Mouse (Mus musculus) midbrain, embryonic 13.5 days (tissue): Measurements from ENCODE around the gene Ecpas. TPM values are rescaled to one million over a fixed set of nuclear protein-coding genes. Genes with fewer than 3 reads are reported as not detected.

Experiments used
- ATAC-seq: fragments of 200-750 bp; cut with Nextera tagmentation; 2 replicates; pipeline ENCODE4 v1.8.0; 2017; ENCODE audit warnings: mild to moderate bottlenecking, moderate TSS enrichment, moderate library complexity
- H3K27ac ChIP-seq: fragments of 300-500 bp; sonication (generic); 2 replicates; pipeline ENCODE4 v1.5.1; 2015; ENCODE audit warnings: inconsistent platforms, mild to moderate bottlenecking, moderate library complexity
- H3K27me3 ChIP-seq: fragments of 300-500 bp; sonication (generic); 2 replicates; pipeline ENCODE4 v1.6.1; 2015; ENCODE audit warnings: mild to moderate bottlenecking, inconsistent platforms
- H3K36me3 ChIP-seq: fragments of 300-500 bp; sonication (generic); 2 replicates; pipeline ENCODE4 v1.6.1; 2015; ENCODE audit warnings: mild to moderate bottlenecking, inconsistent platforms
- H3K4me1 ChIP-seq: fragments of 300-500 bp; sonication (generic); replicated peaks from 2 replicates; pipeline ENCODE4 v1.6.1; 2015; ENCODE audit warnings: inconsistent platforms
- H3K4me2 ChIP-seq: fragments of 300-500 bp; sonication (generic); replicated peaks from 2 replicates; pipeline ENCODE4 v1.6.1; 2015; ENCODE audit warnings: moderate library complexity, mild to moderate bottlenecking, inconsistent platforms
- H3K4me3 ChIP-seq: fragments of 300-500 bp; sonication (generic); replicated peaks from 2 replicates; pipeline ENCODE4 v1.5.1; 2015; ENCODE audit warnings: mild to moderate bottlenecking, inconsistent platforms
- H3K9ac ChIP-seq: fragments of 300-500 bp; sonication (generic); replicated peaks from 2 replicates; pipeline ENCODE4 v1.6.1; 2015; ENCODE audit warnings: mild to moderate bottlenecking, inconsistent platforms
- H3K9me3 ChIP-seq: fragments of 300-500 bp; sonication (generic); 2 replicates; pipeline ENCODE4 v1.6.1; 2016; ENCODE audit warnings: mild to moderate bottlenecking, inconsistent platforms
- WGBS: fragments of 180-500 bp; shearing (Covaris S2); methylation state at CpG from one replicate; pipeline ENCODE4 v1.1.7; 2015; 5-methylcytosine and 5-hydroxymethylcytosine counted together
- polyA plus RNA-seq: library from polyadenylated mRNA; unstranded; fragments of >200 nt; fragmentation: Nextera tagmentation; extraction: Ambion mirVana; gene quantifications from 2 replicates; pipeline ENCODE4 v1.2.1, GENCODE M21; 2015

Gene Ecpas
- polyA plus RNA-seq, 1 experiment from 2014 or later, result 32.0 TPM

- Histone ChIP-seq H3K27me3 (no peaks in the 10 kb centered on the region), H3K9me3 (no peaks in the 10 kb centered on the region), H3K27ac (no peak overlapping the region), H3K36me3 (no peaks in the 10 kb centered on the region), H3K4me2 (no peak overlapping the region), H3K4me1 (peaks cover 9% of the 10 kb centered on the region), H3K4me3 (no peak overlapping the region), H3K9ac (no peak overlapping the region)
- WGBS, result 96% methylated on average over 1 of the region's 1 CpGs
- no peak for ATAC-seq
Observed at GRCm38 (mm10) chr4:58907453-58907852, 5.1 kb downstream of the Ecpas start.

DNA sequence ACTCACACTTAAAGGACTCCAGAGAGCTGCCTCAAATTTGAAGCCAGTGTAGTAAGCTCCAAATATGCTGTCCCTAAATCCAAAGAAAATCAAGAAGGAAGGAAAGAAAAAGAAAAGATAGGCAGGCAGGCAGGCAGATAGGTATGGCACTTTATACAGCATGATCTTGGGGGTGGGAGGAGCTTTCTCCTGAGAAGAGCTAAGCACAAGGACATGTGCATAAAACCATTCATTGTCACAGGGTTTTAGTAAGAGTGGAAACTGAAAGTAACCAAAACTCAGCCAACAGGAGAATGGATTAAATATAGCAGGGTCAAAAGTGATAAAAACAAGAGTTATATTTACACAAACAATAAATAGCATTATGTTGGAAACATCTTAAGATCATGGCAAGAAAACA lies 14.2 kb downstream of the Ecpas start:
- ATAC-seq, result no peak
- Histone ChIP-seq H3K4me3 (no peak overlapping the region), H3K4me2 (no peak overlapping the region), H3K9me3 (no peaks in the 10 kb centered on the region), H3K9ac (no peak overlapping the region), H3K27me3 (no peaks in the 10 kb centered on the region), H3K36me3 (no peaks in the 10 kb centered on the region), H3K27ac (no peak overlapping the region), H3K4me1 (no peaks in the 10 kb centered on the region; the same call in 1 of the 2 replicates)

GRCm38 (mm10) chr4:58897436-58897835 lies 15.1 kb downstream of the Ecpas start:
- H3K4me1 ChIP-seq, result no peaks in the 10 kb centered on the region
- no peak overlapping the region for H3K4me3 ChIP-seq
- no peak for ATAC-seq
- no peaks in the 10 kb centered on the region for H3K27me3 ChIP-seq
- no peak overlapping the region for H3K27ac ChIP-seq
- H3K9ac ChIP-seq, result no peak overlapping the region
- no peak overlapping the region for H3K4me2 ChIP-seq
- H3K36me3 ChIP-seq, result no peaks in the 10 kb centered on the region
- no peaks in the 10 kb centered on the region for H3K9me3 ChIP-seq
- 74% methylated on average over 4 of the region's 4 CpGs for WGBS

GRCm38 (mm10) chr4:58894399-58894798 lies 18.1 kb downstream of the Ecpas start:
- 86% methylated on average over 7 of the region's 7 CpGs for WGBS
- no peak overlapping the region for H3K9ac ChIP-seq
- H3K27me3 ChIP-seq, result no peaks in the 10 kb centered on the region

DNA sequence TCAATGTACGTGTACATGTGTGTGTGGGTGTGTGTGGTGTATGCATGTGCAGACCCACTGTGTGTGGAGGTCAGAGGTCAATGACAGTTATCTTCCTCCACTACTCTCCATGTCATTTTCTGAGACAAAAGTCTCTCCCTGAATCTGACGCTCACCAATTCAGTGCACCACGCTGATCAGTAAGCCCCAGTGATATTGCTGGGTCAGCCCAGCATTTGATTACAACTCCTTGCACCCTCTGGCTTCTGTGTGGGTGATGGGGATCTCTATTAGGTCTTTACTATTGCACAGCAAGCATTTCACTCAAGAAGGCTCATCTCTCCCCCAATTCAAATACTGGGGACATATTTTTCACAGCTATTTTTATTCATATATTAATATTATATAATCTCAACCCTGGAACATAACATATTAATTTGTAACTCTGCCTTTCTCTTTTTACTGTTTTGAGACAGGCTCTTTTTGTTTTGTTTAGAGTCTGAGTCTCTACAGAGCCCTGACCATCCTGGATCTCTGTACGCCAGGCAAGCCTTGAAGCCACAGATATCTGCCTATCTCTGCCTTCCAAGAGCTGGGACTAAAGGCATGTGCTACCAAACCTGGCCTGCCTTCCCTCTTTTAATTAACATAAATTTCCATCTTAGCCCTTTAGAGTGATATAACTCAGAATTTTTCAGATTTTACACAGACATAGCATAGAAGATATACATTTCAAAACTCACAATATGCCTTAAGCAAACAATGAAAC lies 22.3 kb downstream of the Ecpas start:
- Histone ChIP-seq H3K4me2 (no peak overlapping the region), H3K27ac (no peak overlapping the region), H3K4me3 (no peak overlapping the region), H3K27me3 (no peaks in the 10 kb centered on the region), H3K4me1 (no peaks in the 10 kb centered on the region), H3K9ac (no peak overlapping the region), H3K9me3 (no peaks in the 10 kb centered on the region), H3K36me3 (no peaks in the 10 kb centered on the region)
- no peak for ATAC-seq
- WGBS, result 89% methylated on average over 4 of the region's 4 CpGs

More at GRCm38 (mm10) chr4:58894399-58894798, 18.1 kb downstream of the Ecpas start:
- Histone ChIP-seq H3K4me2 (no peak overlapping the region), H3K4me3 (no peak overlapping the region), H3K4me1 (no peaks in the 10 kb centered on the region), H3K9me3 (no peaks in the 10 kb centered on the region), H3K27ac (no peak overlapping the region), H3K36me3 (no peaks in the 10 kb centered on the region)
- ATAC-seq, result no peak

- Histone ChIP-seq H3K27ac (no peak overlapping the region), H3K27me3 (no peaks in the 10 kb centered on the region), H3K4me2 (no peak overlapping the region), H3K36me3 (no peaks in the 10 kb centered on the region), H3K9me3 (no peaks in the 10 kb centered on the region), H3K4me1 (no peaks in the 10 kb centered on the region), H3K4me3 (no peak overlapping the region), H3K9ac (no peak overlapping the region)
- no peak for ATAC-seq
- whole genome bisulfite sequencing, result 94% methylated on average over 1 of the region's 1 CpGs
Observed at GRCm38 (mm10) chr4:58888568-58888967, 24.0 kb downstream of the Ecpas start.

DNA sequence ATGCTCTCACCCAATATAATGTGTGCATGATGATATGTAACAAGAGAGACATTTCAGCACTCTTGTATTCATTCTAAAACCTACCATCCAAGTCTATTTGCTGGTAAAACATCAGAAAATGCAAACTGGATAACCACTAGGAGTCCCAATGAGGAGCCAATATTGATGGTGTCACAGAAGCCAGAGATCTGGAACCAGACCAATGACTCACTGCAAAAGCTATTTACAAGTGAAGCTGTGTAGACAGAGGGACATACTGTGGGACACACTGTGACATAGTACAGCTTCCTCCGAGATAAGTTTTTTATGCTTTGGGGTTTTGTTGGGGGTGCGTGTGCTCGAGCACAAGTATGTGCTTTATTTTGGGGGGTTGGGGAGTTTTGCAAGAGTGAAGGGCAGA lies 24.9 kb downstream of the Ecpas start:
- H3K27me3 ChIP-seq, result no peaks in the 10 kb centered on the region
- no peak for ATAC-seq
- no peak overlapping the region for H3K9ac ChIP-seq
- no peak overlapping the region for H3K4me3 ChIP-seq
- H3K36me3 ChIP-seq, result no peaks in the 10 kb centered on the region
- H3K4me1 ChIP-seq, result no peaks in the 10 kb centered on the region
- no peaks in the 10 kb centered on the region for H3K9me3 ChIP-seq
- no peak overlapping the region for H3K27ac ChIP-seq
- H3K4me2 ChIP-seq, result no peak overlapping the region
- WGBS, result 95% methylated on average over 3 of the region's 3 CpGs

GRCm38 (mm10) chr4:58886778-58887177 lies 25.8 kb downstream of the Ecpas start:
- Histone ChIP-seq H3K9ac (no peak overlapping the region), H3K36me3 (0 out of 2 replicates have a peak, but pooled peaks cover 1% of the 10 kb centered on the region), H3K4me2 (no peak overlapping the region), H3K27me3 (no peaks in the 10 kb centered on the region), H3K4me3 (no peak overlapping the region), H3K4me1 (no peaks in the 10 kb centered on the region), H3K27ac (no peak overlapping the region), H3K9me3 (no peaks in the 10 kb centered on the region)
- ATAC-seq, result no peak
- 91% methylated on average over 3 of the region's 3 CpGs for WGBS

GRCm38 (mm10) chr4:58885341-58885740 lies 27.2 kb downstream of the Ecpas start:
- no peak for ATAC-seq
- 94% methylated on average over 5 of the region's 5 CpGs for WGBS
- no peak overlapping the region for H3K4me3 ChIP-seq

DNA sequence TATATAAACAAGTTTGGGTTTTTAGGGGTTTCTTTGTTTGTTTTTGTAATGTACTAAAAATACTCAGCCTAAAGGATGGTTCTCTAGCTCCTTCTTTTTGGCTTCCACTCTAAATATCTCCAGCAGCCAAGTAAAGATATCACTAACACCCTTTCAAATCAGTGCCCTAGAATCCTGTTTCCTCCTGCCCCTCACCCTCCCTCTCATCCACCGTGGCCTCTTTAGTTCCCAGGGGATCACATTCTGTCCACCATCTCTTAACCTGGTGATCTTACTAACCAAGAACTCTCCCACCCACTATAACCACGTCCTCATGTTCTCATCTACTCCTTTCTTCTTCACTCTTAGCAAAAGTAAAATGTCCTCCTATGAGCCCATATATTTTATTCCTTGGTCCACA lies 28.7 kb downstream of the Ecpas start:
- no peaks in the 10 kb centered on the region for H3K9me3 ChIP-seq
- H3K27ac ChIP-seq, result no peak overlapping the region
- no peaks in the 10 kb centered on the region for H3K27me3 ChIP-seq
- H3K4me2 ChIP-seq, result no peak overlapping the region
- no peak for ATAC-seq
- 0 out of 2 replicates have a peak, but pooled peaks cover 3% of the 10 kb centered on the region for H3K36me3 ChIP-seq
- no peak overlapping the region for H3K9ac ChIP-seq
- no peaks in the 10 kb centered on the region for H3K4me1 ChIP-seq
- 79% methylated on average over 2 of the region's 2 CpGs for WGBS
- no peak overlapping the region for H3K4me3 ChIP-seq

More at GRCm38 (mm10) chr4:58885341-58885740, 27.2 kb downstream of the Ecpas start:
- Histone ChIP-seq H3K27ac (no peak overlapping the region), H3K4me1 (no peaks in the 10 kb centered on the region), H3K27me3 (no peaks in the 10 kb centered on the region), H3K36me3 (0 out of 2 replicates have a peak, but pooled peaks cover 3% of the 10 kb centered on the region), H3K9me3 (no peaks in the 10 kb centered on the region), H3K9ac (no peak overlapping the region), H3K4me2 (no peak overlapping the region)

DNA sequence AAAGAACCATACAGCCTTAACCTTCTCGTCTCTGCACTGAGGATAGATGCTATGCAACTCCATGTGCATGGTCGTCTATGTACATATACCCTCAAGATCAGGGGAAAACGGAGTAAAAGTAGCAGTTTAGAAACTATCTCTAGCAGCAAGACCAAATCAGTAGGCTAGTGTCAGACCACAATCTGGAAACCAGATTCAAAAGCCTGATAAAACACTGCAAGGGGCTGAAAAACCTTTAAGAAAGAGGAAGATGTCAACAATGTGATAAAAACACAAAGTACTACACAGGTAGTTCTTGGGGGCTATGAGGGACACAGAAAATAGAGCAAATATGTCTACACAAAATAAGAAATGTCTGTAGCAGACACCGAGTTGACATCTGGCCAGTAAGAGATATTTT lies 38.2 kb downstream of the Ecpas start:
- Histone ChIP-seq H3K9me3 (no peaks in the 10 kb centered on the region), H3K27me3 (no peaks in the 10 kb centered on the region), H3K4me3 (no peak overlapping the region), H3K36me3 (peaks cover 13% of the 10 kb centered on the region), H3K4me1 (no peaks in the 10 kb centered on the region), H3K9ac (no peak overlapping the region), H3K27ac (no peak overlapping the region), H3K4me2 (no peak overlapping the region)
- 91% methylated on average over 4 of the region's 4 CpGs for WGBS
- no peak for ATAC-seq

GRCm38 (mm10) chr4:58867242-58867641 lies 45.3 kb downstream of the Ecpas start:
- no peak overlapping the region for H3K9ac ChIP-seq
- H3K27ac ChIP-seq, result no peak overlapping the region
- no peak for ATAC-seq
- H3K4me2 ChIP-seq, result no peak overlapping the region
- whole genome bisulfite sequencing, result 95% methylated on average over 6 of the region's 6 CpGs
- H3K9me3 ChIP-seq, result no peaks in the 10 kb centered on the region
- H3K4me1 ChIP-seq, result no peaks in the 10 kb centered on the region
- no peak overlapping the region for H3K4me3 ChIP-seq
- H3K36me3 ChIP-seq, result 0 out of 2 replicates have a peak, but pooled peaks cover under 1% of the 10 kb centered on the region
- no peaks in the 10 kb centered on the region for H3K27me3 ChIP-seq

DNA sequence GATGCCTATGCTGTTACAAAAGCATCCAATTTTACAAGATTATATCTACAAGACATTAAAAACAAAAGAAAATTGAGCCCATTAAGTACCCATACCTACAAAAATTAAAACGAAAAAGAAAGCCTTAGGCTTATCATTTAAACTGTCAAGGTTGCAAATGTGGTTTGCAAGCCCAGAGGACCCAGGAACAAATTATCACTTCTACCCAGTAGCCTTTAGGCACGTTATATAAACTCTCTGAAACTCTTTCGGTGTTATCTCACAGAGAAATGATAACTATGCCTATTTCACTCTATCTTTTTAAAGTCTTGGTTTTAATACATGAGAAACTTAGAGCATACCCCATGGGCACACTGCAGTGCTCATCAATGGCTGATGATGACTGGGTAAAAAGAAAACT lies 79.6 kb downstream of the Ecpas start:
- no peaks in the 10 kb centered on the region for H3K9me3 ChIP-seq
- no peak for ATAC-seq
- H3K27ac ChIP-seq, result no peak overlapping the region
- no peak overlapping the region for H3K4me3 ChIP-seq
- no peak overlapping the region for H3K4me2 ChIP-seq
- no peaks in the 10 kb centered on the region for H3K4me1 ChIP-seq
- H3K36me3 ChIP-seq, result peaks cover 18% of the 10 kb centered on the region
- no peaks in the 10 kb centered on the region for H3K27me3 ChIP-seq
- H3K9ac ChIP-seq, result no peak overlapping the region
- 92% methylated on average over 3 of the region's 3 CpGs for WGBS
